Mouse (Mus musculus): ENCODE measurements at regions not wholly inside any gene's neighbourhood (a gene's known extent, or its start where the extent isn't known, plus 50 kb on each side); places are given as distances from the start of the nearest gene placed in this dataset.

GRCm38 (mm10) chr1:77720859-77721258 is 206.0 kb upstream of the Epha4 start:
- H3K4me2 ChIP-seq (ENCODE audit: low read depth, low read length), result no peak overlapping the region
- H3K27ac ChIP-seq, result no peak overlapping the region
- TF ChIP-seq CTCF (IDR thresholded peaks at IDR 0.05; ENCODE audit: low read depth), result no peak
- H3K9me3 ChIP-seq (ENCODE audit: low read length), result no peaks in the 10 kb centered on the region
- H3K4me3 ChIP-seq (ENCODE audit: low read length), result no peak overlapping the region
- H3K36me3 ChIP-seq (ENCODE audit: insufficient read depth, low read length), result no peaks in the 10 kb centered on the region
- H3K27me3 ChIP-seq (ENCODE audit: insufficient read depth, low read length), result no peaks in the 10 kb centered on the region
- no peak overlapping the region for H3K9ac ChIP-seq (replicated peaks; ENCODE audit: low read length)
- DNase-seq (ENCODE audit: low spot score) (no peak), ATAC-seq (no peak)
- WGBS, result 100% methylated on average over 1 of the region's 1 CpGs
- no peaks in the 10 kb centered on the region for H3K4me1 ChIP-seq (ENCODE audit: insufficient read depth, low read length)

GRCm38 (mm10) chr1:77713001-77713400 is 198.1 kb upstream of the Epha4 start:
- 73% methylated on average over 2 of the region's 2 CpGs for WGBS

DNA sequence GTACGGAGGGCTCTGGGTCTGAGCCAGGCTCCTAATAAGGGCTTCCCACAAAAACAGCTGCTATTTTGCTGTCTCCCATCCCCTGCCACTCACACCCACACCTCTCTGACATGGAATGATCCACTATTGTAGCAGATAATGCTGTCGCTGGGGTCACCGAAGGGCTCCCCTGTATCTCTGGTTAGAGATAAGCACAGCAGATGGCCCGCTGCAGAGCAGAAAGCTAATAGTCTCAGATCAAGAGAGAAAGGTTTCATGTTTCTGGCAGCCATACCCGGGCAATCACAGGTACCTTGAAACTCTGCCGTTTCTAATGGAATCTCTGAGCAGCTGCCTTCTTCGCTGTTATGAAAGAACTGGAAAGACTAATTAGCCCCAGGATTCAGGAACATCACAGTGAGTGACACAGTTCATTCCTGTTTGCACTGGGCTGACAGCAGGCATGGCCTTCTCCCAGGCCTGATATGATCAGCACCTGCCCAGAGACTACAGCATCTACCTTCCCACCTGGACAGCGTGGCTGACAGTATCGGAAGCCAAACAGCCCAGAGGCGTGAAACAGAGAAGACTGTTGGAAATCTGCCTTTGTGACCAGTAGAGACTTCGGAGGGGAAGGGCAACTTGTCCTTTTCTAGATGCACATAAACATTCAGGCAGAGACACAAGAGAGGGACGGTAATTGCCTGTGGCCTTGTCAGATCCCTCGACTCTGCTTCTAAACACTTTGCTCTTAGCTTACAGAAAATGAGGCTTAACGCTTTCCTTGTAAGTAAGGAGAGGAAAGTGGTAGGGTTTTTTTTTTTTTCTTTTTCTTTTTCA is 193.5 kb upstream of the Epha4 start:
- TF ChIP-seq CTCF (IDR thresholded peaks at IDR 0.05; ENCODE audit: low read depth), result no peak
- no peak overlapping the region for H3K4me2 ChIP-seq (ENCODE audit: low read depth, low read length)

More at GRCm38 (mm10) chr1:77713001-77713400, 198.1 kb upstream of the Epha4 start:
- Histone ChIP-seq H3K4me1 (ENCODE audit: insufficient read depth, low read length) (no peaks in the 10 kb centered on the region), H3K4me2 (ENCODE audit: low read depth, low read length) (no peak overlapping the region), H3K4me3 (ENCODE audit: low read length) (no peak overlapping the region), H3K9me3 (ENCODE audit: low read length) (no peaks in the 10 kb centered on the region), H3K27ac (no peak overlapping the region), H3K9ac (replicated peaks; ENCODE audit: low read length) (no peak overlapping the region), H3K27me3 (ENCODE audit: insufficient read depth, low read length) (no peaks in the 10 kb centered on the region), H3K36me3 (ENCODE audit: insufficient read depth, low read length) (no peaks in the 10 kb centered on the region)
- DNase-seq (ENCODE audit: low spot score) (no peak), ATAC-seq (no peak)
- no peak for TF ChIP-seq CTCF (IDR thresholded peaks at IDR 0.05; ENCODE audit: low read depth)

GRCm38 (mm10) chr1:77695228-77696018 is 180.5 kb upstream of the Epha4 start:
- DNase-seq (ENCODE audit: low spot score) (no peak), ATAC-seq (no peak)
- Histone ChIP-seq H3K4me1 (ENCODE audit: insufficient read depth, low read length) (no peaks in the 10 kb centered on the region), H3K4me3 (ENCODE audit: low read length) (no peak overlapping the region), H3K9ac (replicated peaks; ENCODE audit: low read length) (no peak overlapping the region), H3K9me3 (ENCODE audit: low read length) (no peaks in the 10 kb centered on the region), H3K27ac (no peak overlapping the region), H3K4me2 (ENCODE audit: low read depth, low read length) (no peak overlapping the region), H3K27me3 (ENCODE audit: insufficient read depth, low read length) (no peaks in the 10 kb centered on the region), H3K36me3 (ENCODE audit: insufficient read depth, low read length) (no peaks in the 10 kb centered on the region)
- 91% methylated on average over 3 of the region's 3 CpGs for whole genome bisulfite sequencing
- TF ChIP-seq CTCF (IDR thresholded peaks at IDR 0.05; ENCODE audit: low read depth), result no peak

More for the DNA sequence above, 193.5 kb upstream of the Epha4 start:
- H3K9ac ChIP-seq (replicated peaks; ENCODE audit: low read length), result no peak overlapping the region
- no peak overlapping the region for H3K4me3 ChIP-seq (ENCODE audit: low read length)
- peak overlapping the region; percentile 54; the same call in 1 of the 2 replicates for H3K27ac ChIP-seq
- H3K4me1 ChIP-seq (ENCODE audit: insufficient read depth, low read length), result no peaks in the 10 kb centered on the region
- DNase-seq (ENCODE audit: low spot score) (peak; percentile 21), ATAC-seq (peak; percentile 47; the same call in 1 of the 2 replicates)
- no peaks in the 10 kb centered on the region for H3K36me3 ChIP-seq (ENCODE audit: insufficient read depth, low read length)
- H3K27me3 ChIP-seq (ENCODE audit: insufficient read depth, low read length), result no peaks in the 10 kb centered on the region
- 49% methylated on average over 14 of the region's 14 CpGs for WGBS
- H3K9me3 ChIP-seq (ENCODE audit: low read length), result no peaks in the 10 kb centered on the region

GRCm38 (mm10) chr1:77663345-77663744 is 148.5 kb upstream of the Epha4 start:
- Histone ChIP-seq H3K9ac (replicated peaks; ENCODE audit: low read length) (no peak overlapping the region), H3K9me3 (ENCODE audit: low read length) (no peaks in the 10 kb centered on the region), H3K4me1 (ENCODE audit: insufficient read depth, low read length) (no peaks in the 10 kb centered on the region), H3K4me3 (ENCODE audit: low read length) (no peak overlapping the region), H3K27me3 (ENCODE audit: insufficient read depth, low read length) (no peaks in the 10 kb centered on the region), H3K4me2 (ENCODE audit: low read depth, low read length) (no peak overlapping the region), H3K27ac (no peak overlapping the region), H3K36me3 (ENCODE audit: insufficient read depth, low read length) (no peaks in the 10 kb centered on the region)
- no peak for DNase-seq (ENCODE audit: low spot score)
- no peak for ATAC-seq
- TF ChIP-seq CTCF (IDR thresholded peaks at IDR 0.05; ENCODE audit: low read depth), result no peak
- WGBS, result 79% methylated on average over 7 of the region's 7 CpGs

GRCm38 (mm10) chr1:77660436-77660835 is 145.5 kb upstream of the Epha4 start:
- Histone ChIP-seq H3K4me2 (ENCODE audit: low read depth, low read length) (no peak overlapping the region), H3K9ac (replicated peaks; ENCODE audit: low read length) (no peak overlapping the region), H3K9me3 (ENCODE audit: low read length) (no peaks in the 10 kb centered on the region), H3K27ac (no peak overlapping the region), H3K36me3 (ENCODE audit: insufficient read depth, low read length) (no peaks in the 10 kb centered on the region), H3K4me1 (ENCODE audit: insufficient read depth, low read length) (no peaks in the 10 kb centered on the region), H3K27me3 (ENCODE audit: insufficient read depth, low read length) (no peaks in the 10 kb centered on the region), H3K4me3 (ENCODE audit: low read length) (no peak overlapping the region)
- ATAC-seq (no peak), DNase-seq (ENCODE audit: low spot score) (no peak)
- TF ChIP-seq CTCF (IDR thresholded peaks at IDR 0.05; ENCODE audit: low read depth), result no peak

Measured in hindbrain, postnatal 0 days (tissue).